Mouse (Mus musculus) embryonic facial prominence, embryonic 13.5 days (tissue): ENCODE data around the gene Tspo. TPM values are rescaled to one million over a fixed set of nuclear protein-coding genes. Genes with fewer than 3 reads are reported as not detected.
A peak's percentile ranks its signal among the peaks of the same experiment; 100 is the strongest.

Source experiments
- ATAC-seq: fragments of 200-750 bp; cut with Nextera tagmentation; 2 replicates; pipeline ENCODE4 v1.8.0; 2017; ENCODE audit warnings: low read depth; ENCODE audit not compliant: insufficient number of reproducible peaks, insufficient read depth, low FRiP score, low TSS enrichment
- H3K27ac ChIP-seq: fragments of 300-500 bp; sonication (generic); 2 replicates; pipeline ENCODE4 v1.5.1; 2015; ENCODE audit warnings: moderate library complexity, mild to moderate bottlenecking, inconsistent platforms
- H3K27me3 ChIP-seq: fragments of 300-500 bp; sonication (generic); 2 replicates; pipeline ENCODE4 v1.6.1; 2015; ENCODE audit warnings: mild to moderate bottlenecking, inconsistent platforms
- H3K36me3 ChIP-seq: fragments of 300-500 bp; sonication (generic); 2 replicates; pipeline ENCODE4 v1.6.1; 2015; ENCODE audit warnings: mild to moderate bottlenecking, inconsistent platforms
- H3K4me1 ChIP-seq: fragments of 300-500 bp; sonication (generic); 2 replicates; pipeline ENCODE4 v1.6.1; 2015; ENCODE audit warnings: inconsistent platforms
- H3K4me2 ChIP-seq: fragments of 300-500 bp; sonication (generic); 2 replicates; pipeline ENCODE4 v1.6.1; 2015; ENCODE audit warnings: moderate library complexity, mild to moderate bottlenecking, inconsistent platforms
- H3K4me3 ChIP-seq: fragments of 300-500 bp; sonication (generic); 2 replicates; pipeline ENCODE4 v1.5.1; 2015; ENCODE audit warnings: mild to moderate bottlenecking, inconsistent platforms
- H3K9ac ChIP-seq: fragments of 300-500 bp; sonication (generic); 2 replicates; pipeline ENCODE4 v1.6.1; 2015; ENCODE audit warnings: mild to moderate bottlenecking, inconsistent platforms
- H3K9me3 ChIP-seq: fragments of 300-500 bp; sonication (generic); 2 replicates; pipeline ENCODE4 v1.6.1; 2016; ENCODE audit warnings: inconsistent platforms
- WGBS: fragments of 180-500 bp; shearing (Covaris S2); methylation state at CpG from one replicate; pipeline ENCODE4 v1.1.7; 2015; ENCODE audit warnings: mixed read lengths; 5-methylcytosine and 5-hydroxymethylcytosine counted together
- polyA plus RNA-seq: library from polyadenylated mRNA; unstranded; fragments of >200 nt; fragmentation: Nextera tagmentation; extraction: Ambion mirVana; gene quantifications from 2 replicates; pipeline ENCODE4 v1.2.1, GENCODE M21; 2015

Tspo gene
- polyA plus RNA-seq, 1 experiment from 2014 or later: 38.1 TPM

DNA sequence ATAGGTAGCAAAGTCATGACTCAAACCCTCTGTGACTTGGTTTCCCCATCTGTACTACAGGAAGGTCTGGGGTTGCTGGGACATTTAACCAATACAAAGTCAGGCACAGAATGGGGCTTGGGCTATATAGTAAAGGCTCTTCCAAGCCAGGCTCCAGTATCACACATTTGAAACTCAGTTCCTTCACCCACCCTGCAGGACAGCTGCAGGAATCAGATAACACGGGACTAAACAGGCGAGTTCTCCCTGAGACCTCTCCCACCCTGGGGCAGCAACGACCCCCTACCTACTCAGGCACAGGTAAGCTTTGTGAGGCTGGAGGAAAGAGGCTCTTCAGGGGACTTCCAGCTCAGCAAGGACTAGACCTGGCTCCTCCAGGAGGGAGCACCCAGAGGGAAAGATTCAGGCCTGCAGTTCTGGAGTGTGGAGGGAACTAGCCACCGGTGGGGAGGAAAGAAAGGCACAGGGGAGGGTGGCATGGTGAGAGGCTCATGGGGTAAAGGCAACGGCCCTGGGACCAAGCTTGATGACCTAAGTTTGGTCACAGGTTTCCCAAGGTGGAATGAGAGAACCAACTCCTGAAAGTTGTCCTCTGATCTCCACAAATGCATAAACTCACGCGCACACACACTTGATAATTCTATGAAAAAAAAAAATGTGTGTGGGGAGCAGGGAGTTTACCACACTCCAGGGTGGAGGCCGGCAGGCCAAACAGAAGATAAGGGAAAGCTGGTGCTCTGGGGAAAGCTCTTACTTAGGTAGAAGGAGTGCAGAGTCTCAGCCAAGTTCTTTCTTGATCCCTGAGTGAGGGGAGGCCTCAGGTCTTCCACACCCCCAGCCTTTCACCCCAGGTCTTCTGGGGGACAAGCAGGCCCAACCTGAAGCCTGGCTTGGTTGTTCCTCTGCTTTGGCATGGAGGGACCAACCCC lies 29.1 kb downstream of the Tspo start:
- no peak overlapping the region for H3K27ac ChIP-seq
- WGBS: 74% methylated on average over 8 of the region's 8 CpGs
- H3K4me2 ChIP-seq: peak overlapping the region; percentile 87; the same call in 1 of the 2 replicates
- H3K4me1 ChIP-seq: peaks cover 18% of the 10 kb centered on the region
- no peaks in the 10 kb centered on the region for H3K9me3 ChIP-seq
- ATAC-seq: no peak
- H3K4me3 ChIP-seq: no peak overlapping the region
- peak overlapping the region; percentile 46; the same call in 1 of the 2 replicates for H3K9ac ChIP-seq
- peaks cover 12% of the 10 kb centered on the region for H3K36me3 ChIP-seq
- H3K27me3 ChIP-seq: no peaks in the 10 kb centered on the region

DNA sequence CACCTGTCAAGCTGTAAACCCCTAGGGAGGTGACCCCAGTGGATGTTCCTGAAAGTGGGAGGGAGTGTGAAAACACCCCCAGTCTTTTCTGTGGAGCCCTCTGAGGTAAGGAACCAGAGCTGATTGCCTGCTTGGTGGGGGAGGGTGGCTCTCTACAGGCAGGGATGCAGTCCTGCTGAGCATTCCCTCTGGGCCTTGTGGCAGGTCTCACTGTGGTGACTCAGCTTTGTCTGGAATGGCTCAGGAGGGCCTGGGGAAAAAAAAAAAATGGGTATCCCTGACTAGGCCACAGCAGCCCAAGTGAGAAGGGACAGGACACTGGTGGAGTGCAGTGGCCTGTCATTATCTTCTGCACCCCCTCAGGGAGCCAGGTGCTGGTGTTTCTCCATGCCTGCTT lies 29.8 kb downstream of the Tspo start:
- no peak for ATAC-seq
- Histone ChIP-seq H3K9me3 (no peaks in the 10 kb centered on the region), H3K4me2 (peak overlapping the region; percentile 87), H3K27me3 (no peaks in the 10 kb centered on the region), H3K4me3 (peak overlapping the region; percentile 83; the same call in 1 of the 2 replicates), H3K9ac (peak overlapping the region; percentile 87; the same call in 1 of the 2 replicates), H3K27ac (no peak overlapping the region), H3K36me3 (peaks cover 8% of the 10 kb centered on the region), H3K4me1 (peaks cover 18% of the 10 kb centered on the region)

DNA sequence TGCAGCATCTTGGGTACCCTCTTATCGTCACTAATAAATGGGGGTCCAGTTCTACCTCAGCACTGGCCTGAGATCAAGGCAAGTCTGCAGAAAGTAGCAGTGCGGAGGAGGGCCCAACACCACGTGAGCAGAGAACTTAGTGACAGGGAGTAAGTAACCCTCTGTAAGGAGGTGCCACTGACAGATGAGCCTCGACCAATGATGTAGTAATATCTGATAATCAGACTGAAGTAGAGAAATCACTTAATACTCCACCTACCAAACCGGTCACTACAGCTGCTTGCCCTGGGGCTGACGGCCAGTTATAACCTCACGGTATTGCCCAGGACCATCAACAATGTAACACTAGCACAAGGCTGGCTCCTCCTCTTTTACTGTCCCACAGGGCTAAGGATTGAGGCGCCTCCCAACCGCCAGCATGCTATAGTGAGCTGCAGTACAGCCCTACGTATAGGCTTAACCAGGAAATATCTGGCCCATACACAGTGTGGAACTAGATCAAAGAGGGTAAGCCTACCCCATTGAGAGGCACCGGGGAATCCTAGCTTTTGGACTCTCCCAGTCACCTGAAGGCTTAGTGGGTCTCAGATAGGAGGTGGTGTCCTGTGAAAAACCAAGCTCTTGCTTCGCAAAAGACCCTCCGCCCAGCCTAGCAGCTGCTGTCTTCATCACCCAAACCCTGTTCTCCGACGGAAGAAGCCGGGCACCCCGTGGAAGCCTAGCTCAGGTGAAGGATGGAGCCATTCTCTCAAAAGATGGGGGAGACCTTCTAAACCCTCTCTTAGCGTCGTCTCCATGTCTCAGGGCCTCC lies 30.5 kb downstream of the Tspo start:
- Histone ChIP-seq H3K9ac (peak overlapping the region; percentile 87), H3K4me3 (peak overlapping the region; percentile 83), H3K4me2 (peak overlapping the region; percentile 87), H3K27ac (0 out of 2 replicates have a peak overlapping the region, but pooled peaks have one; percentile 64), H3K27me3 (no peaks in the 10 kb centered on the region), H3K4me1 (peaks cover 18% of the 10 kb centered on the region), H3K36me3 (peaks cover 3% of the 10 kb centered on the region; the same call in 1 of the 2 replicates), H3K9me3 (no peaks in the 10 kb centered on the region)
- WGBS: 9% methylated on average over 19 of the region's 19 CpGs
- ATAC-seq: no peak; the same call in 1 of the 2 replicates

DNA sequence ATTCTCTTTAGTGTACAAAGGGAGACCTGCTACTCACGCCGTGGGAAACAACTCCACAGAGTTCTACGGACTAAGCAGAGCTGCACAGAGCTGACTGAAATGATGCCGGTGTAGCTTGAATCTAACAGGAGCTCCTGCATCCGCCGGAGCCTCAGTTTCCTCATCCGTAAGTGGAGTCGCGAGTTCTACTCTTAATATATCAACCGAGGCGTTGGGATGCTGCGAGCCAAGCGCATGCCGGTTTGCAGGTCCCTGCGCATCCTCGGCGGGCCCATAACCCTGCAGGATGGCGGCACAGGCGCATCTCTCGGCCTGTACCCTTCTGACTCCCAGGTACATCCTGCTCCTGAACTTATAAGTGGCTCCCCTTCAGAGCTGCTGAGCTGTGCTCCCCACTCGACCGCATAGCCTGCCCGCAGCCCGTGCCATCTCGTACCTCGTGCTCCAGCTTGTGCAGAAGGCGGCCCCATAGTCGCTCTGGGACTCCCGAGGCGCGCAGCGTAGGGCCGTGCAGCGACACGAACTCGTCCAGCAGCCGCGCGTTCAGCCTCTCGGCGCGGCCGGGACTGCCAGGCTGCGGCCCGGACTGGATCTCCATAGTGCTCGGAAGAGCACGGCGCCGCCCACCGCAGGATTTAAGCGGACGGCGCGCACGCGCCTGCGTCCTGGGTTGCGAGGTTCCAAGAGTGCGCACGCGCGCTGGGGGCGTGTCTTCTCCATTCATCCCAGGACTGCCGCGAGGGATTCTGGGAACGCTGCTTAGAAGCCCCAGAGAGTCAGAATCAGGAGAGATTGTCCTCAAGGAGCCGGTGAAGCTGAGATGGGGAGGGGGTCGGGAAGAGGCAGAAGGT lies 31.3 kb downstream of the Tspo start, which contains the start of gene Ttll12:
Ttll12 (minus strand) TSS at position 645 of the 851 bp plus-strand sequence.
- peak within 1 kb of the TSS; percentile 87 for H3K4me2 ChIP-seq
- under 1% methylated on average over 68 of the region's 68 CpGs for WGBS
- peak within 1 kb of the TSS; percentile 83 for H3K4me3 ChIP-seq
- H3K27ac ChIP-seq: peak within 1 kb of the TSS; percentile 64; the same call in 1 of the 2 replicates
- H3K4me1 ChIP-seq: peaks cover 18% of the 10 kb centered on the region
- H3K36me3 ChIP-seq: no peaks in the 10 kb centered on the region
- peak within 1 kb of the TSS; percentile 87 for H3K9ac ChIP-seq
- ATAC-seq: peak; percentile 87
- no peaks in the 10 kb centered on the region for H3K9me3 ChIP-seq
- no peaks in the 10 kb centered on the region for H3K27me3 ChIP-seq

DNA sequence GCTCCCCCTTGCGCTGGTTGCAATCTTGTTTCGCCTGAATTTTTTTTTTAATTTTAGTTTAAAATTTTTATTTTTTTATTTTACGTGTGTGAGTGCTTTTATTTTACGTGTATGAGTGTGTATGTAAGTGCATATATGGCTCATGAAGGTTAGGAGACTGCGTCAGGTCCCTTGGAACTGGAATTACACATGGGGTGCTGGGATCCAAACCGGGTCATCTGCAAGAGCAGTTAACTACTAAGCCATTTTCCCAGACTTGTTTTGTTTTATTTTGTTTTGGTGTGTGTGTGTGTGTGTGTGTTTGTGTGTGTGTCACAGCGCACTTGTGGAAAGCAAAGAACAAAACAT lies 31.9 kb downstream of the Tspo start:
- H3K4me2 ChIP-seq: peak overlapping the region; percentile 87
- no peaks in the 10 kb centered on the region for H3K36me3 ChIP-seq
- peak overlapping the region; percentile 87 for H3K9ac ChIP-seq
- H3K27ac ChIP-seq: no peak overlapping the region
- H3K4me3 ChIP-seq: peak overlapping the region; percentile 83
- no peaks in the 10 kb centered on the region for H3K9me3 ChIP-seq
- peaks cover 18% of the 10 kb centered on the region for H3K4me1 ChIP-seq
- ATAC-seq: no peak
- WGBS: 33% methylated on average over 7 of the region's 7 CpGs
- no peaks in the 10 kb centered on the region for H3K27me3 ChIP-seq

DNA sequence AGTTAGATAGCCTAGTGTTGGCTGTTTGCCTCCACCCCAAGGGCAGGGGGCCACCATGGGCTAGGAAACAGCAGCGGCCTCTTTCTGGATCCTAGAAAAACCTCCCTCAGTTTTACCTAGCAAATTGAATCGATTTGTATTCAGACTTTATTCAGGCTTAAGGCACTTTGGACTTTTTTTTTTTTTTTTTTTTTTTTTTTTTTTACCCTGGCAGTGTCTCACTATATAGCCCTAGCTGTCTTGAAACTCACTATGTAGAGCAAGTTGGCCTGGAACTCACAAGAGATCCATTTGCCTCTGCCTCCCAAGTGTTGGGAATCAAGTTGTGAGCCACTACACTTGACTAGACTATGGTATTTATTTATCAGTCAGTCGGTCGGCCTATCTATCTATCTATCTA lies 33.4 kb downstream of the Tspo start:
- no peaks in the 10 kb centered on the region for H3K36me3 ChIP-seq
- no peak overlapping the region for H3K9ac ChIP-seq
- ATAC-seq: no peak
- H3K9me3 ChIP-seq: no peaks in the 10 kb centered on the region
- 82% methylated on average over 4 of the region's 4 CpGs for WGBS
- H3K4me1 ChIP-seq: peaks cover 18% of the 10 kb centered on the region
- H3K27ac ChIP-seq: no peak overlapping the region
- H3K27me3 ChIP-seq: no peaks in the 10 kb centered on the region
- H3K4me2 ChIP-seq: no peak overlapping the region
- no peak overlapping the region for H3K4me3 ChIP-seq

DNA sequence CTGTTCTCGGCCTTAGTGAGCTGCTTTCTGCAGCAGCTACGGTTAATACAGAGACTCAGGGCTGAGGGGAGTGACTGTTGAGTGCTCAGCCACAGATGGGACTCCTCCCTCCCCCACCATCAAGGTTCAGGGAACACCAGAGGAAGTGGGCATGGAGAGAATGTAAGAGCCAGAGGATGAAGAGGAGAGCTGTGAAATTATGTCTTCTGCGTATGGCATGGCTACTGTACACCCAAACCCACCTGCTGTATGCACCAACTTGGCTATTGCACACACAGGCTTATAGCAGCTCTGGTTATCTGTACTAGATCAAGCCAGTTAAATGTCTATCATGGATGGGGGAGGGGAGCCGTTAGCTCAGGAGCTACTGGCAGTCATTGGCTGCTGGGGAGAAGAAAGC lies 37.8 kb downstream of the Tspo start:
- no peak overlapping the region for H3K27ac ChIP-seq
- H3K4me3 ChIP-seq: no peak overlapping the region
- H3K4me1 ChIP-seq: peaks cover 7% of the 10 kb centered on the region; the same call in 1 of the 2 replicates
- H3K27me3 ChIP-seq: no peaks in the 10 kb centered on the region
- H3K4me2 ChIP-seq: no peak overlapping the region
- H3K36me3 ChIP-seq: no peaks in the 10 kb centered on the region
- no peak for ATAC-seq
- no peaks in the 10 kb centered on the region for H3K9me3 ChIP-seq
- 75% methylated on average over 4 of the region's 4 CpGs for WGBS
- no peak overlapping the region for H3K9ac ChIP-seq

DNA sequence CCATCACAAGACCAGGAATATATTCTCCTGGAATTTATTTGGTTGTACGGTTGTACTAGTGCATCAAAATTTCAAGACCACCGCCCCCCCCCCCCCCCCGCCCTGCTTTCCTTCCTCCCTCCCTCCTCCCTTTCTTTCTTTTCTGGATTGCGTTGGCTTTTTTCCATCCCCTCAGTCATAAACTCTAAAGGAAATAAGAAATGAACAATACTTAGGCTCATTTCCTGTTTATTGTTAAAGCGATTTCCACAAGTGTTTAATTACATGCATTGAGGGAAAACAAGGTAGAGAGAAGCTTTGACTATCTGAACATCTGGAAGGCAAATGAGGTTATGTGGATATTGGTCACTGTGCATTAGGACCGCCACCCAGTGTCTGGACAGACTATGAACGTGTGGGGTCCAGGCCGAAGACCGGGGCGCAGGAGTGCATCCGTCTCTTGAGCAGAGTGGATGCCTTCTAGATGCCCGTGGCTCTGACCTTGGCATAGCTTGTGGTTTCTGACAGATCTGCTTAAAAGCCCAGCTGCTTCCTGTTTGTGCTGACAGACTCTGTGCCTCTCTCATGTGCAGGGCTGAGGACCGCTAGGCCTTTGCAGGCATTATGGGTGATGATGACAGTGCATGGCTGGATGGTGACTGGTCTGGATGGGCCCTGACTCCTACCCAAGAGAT lies 39.1 kb downstream of the Tspo start:
- no peak overlapping the region for H3K4me2 ChIP-seq
- H3K9ac ChIP-seq: no peak overlapping the region
- no peaks in the 10 kb centered on the region for H3K36me3 ChIP-seq
- H3K27ac ChIP-seq: 0 out of 2 replicates have a peak overlapping the region, but pooled peaks have one; percentile 12
- H3K27me3 ChIP-seq: no peaks in the 10 kb centered on the region
- H3K9me3 ChIP-seq: no peaks in the 10 kb centered on the region
- ATAC-seq: no peak
- H3K4me1 ChIP-seq: peaks cover 7% of the 10 kb centered on the region; the same call in 1 of the 2 replicates
- no peak overlapping the region for H3K4me3 ChIP-seq
- WGBS: 65% methylated on average over 13 of the region's 13 CpGs

DNA sequence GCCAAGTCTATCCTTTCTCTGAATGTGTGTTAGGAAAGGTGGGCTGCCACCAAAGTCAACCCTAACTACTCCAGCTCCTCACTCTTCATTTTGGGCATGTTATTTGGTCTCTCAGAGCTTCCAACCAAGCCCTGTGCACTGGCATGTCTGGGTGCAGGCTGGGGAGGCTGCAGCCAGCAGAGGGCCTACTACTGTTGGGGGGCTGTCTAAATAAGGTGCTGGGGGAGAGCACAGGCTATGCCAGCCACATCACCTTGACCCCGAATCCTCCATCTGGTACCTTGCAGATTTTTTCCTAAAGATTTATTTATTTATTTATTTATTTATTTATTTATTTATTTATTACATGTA lies 39.6 kb downstream of the Tspo start:
- Histone ChIP-seq H3K4me1 (peaks cover 7% of the 10 kb centered on the region; the same call in 1 of the 2 replicates), H3K4me3 (no peak overlapping the region), H3K27ac (0 out of 2 replicates have a peak overlapping the region, but pooled peaks have one; percentile 12), H3K4me2 (no peak overlapping the region), H3K9ac (no peak overlapping the region), H3K36me3 (no peaks in the 10 kb centered on the region), H3K27me3 (no peaks in the 10 kb centered on the region), H3K9me3 (no peaks in the 10 kb centered on the region)
- 100% methylated on average over 1 of the region's 1 CpGs for WGBS
- ATAC-seq: no peak

DNA sequence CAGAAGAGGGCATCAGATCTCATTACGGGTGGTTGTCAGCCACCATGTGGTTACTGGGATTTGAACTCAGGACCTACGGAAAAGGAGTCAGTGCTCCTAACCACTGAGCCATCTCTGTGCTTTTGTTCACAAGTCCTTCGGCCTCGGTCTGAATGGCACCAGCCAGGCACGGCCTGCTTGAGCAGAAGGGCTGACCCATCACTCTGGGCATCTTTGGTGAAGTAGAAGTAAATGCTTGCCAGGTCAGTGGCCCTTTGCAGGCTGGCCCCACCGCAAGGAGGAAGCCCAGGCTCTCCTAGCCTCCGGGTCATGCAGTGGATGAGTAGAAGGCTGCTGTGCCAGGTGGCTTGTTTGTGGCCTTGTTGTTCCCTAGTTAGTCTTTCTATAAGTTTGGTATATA lies 40.0 kb downstream of the Tspo start:
- H3K9me3 ChIP-seq: no peaks in the 10 kb centered on the region
- H3K4me1 ChIP-seq: peaks cover 7% of the 10 kb centered on the region; the same call in 1 of the 2 replicates
- H3K9ac ChIP-seq: no peak overlapping the region
- 0 out of 2 replicates have a peak, but pooled peaks cover 2% of the 10 kb centered on the region for H3K36me3 ChIP-seq
- no peak overlapping the region for H3K27ac ChIP-seq
- H3K4me3 ChIP-seq: no peak overlapping the region
- H3K4me2 ChIP-seq: no peak overlapping the region
- no peak for ATAC-seq
- H3K27me3 ChIP-seq: no peaks in the 10 kb centered on the region
- 95% methylated on average over 7 of the region's 7 CpGs for WGBS
